Mouse (Mus musculus) ES-E14 (cell line): Measurements from ENCODE around the gene Vps13d.

Source experiments
- HCFC1 ChIP-seq: IDR thresholded peaks from 2 replicates; pipeline ENCODE4 v1.6.1; 2012; ENCODE audit warnings: low read length, inconsistent platforms, borderline replicate concordance; ENCODE audit not compliant: insufficient read depth
- MAFK ChIP-seq: IDR thresholded peaks from 2 replicates; pipeline ENCODE4 v1.6.1; 2014; ENCODE audit warnings: mild to moderate bottlenecking, low read depth, low read length, inconsistent platforms; ENCODE audit not compliant: insufficient read depth
- ZC3H11A ChIP-seq: IDR thresholded peaks from 2 replicates; pipeline ENCODE4 v1.6.1; 2012; ENCODE audit warnings: low read depth, mild to moderate bottlenecking, inconsistent platforms, low read length, borderline replicate concordance

DNA sequence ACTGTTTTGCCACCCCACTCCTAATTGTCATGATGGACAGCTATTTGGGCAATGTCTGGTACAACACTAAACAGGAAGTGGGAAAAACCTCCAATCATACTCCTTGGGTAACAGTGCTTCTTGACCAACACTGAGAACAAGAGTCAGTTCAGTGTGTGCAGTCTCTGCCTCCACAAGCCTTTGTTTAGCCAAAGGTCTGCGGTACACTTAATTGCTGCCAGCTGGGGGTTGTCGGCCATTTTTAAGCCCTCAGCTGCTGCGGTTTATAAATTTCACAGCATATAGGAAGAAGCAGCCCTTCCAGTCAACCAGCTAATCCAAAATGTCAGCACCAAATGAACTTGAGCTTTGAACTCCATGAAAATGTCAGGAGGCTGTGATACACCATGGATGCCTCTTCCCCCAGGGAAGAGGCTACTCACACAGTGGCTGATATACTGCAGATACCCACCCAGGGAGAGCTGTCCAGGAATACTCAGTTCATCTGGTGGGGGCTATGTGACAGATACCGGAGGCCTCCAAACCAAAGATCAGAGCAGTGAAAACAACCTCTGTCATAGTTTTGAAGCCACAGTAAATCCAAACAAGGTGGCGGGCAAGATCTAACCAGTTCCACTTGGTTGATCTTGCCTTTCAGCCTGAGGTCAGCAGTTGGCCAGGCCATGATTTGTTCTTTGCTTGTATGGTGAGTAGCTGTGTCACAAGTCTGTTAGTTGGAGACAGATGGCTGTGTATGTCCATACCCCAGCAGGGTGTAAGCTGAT is 206.2 kb downstream of the Vps13d start:
- no peak for TF ChIP-seq MAFK
- no peak for TF ChIP-seq ZC3H11A
- TF ChIP-seq HCFC1: no peak
